Mouse (Mus musculus): ENCODE data around the gene Nudt4. TPM values are rescaled to one million over a fixed set of nuclear protein-coding genes. Genes with fewer than 3 reads are reported as not detected.
"Not testable (repeated sequence)": the region's sequence is repeated elsewhere in the genome, so short reads cannot be mapped to it uniquely, and the experiment has no call there.

Nudt4 gene
- polyA plus RNA-seq, 1 experiment = 15.9 TPM

DNA sequence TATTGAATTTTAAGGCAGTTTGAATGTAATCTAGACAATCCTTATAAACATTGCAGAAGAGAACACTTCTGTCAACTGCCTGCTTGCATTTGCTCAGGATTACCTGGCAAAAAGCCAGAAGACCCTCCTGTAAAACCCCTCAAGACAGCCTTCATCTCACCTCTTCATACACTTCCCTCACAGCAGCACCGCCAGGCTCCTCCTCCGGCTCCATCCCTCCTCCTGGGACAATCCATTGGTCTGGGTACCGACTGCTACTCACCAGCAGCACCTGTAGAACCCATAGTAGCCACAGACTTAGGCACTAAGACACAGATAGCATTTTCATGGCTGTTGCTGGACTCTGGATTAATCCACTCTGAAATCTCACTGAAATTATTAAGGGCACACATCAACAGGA is 11.6 kb downstream of the Nudt4 start:
- Histone ChIP-seq H3K27me3 (ENCODE audit: control insufficient read depth, insufficient read depth, low read length) (no peaks in the 10 kb centered on the region), H3K4me3 (ENCODE audit: control insufficient read depth, insufficient read depth, low read length) (no peak overlapping the region), H3K36me3 (ENCODE audit: control insufficient read depth, insufficient read depth, low read length) (peaks cover 12% of the 10 kb centered on the region), H3K4me1 (replicated peaks; ENCODE audit: control insufficient read depth, insufficient read depth, low read length) (no peaks in the 10 kb centered on the region), H3K27ac (ENCODE audit: control insufficient read depth, insufficient read depth, low read length) (no peak overlapping the region)
- 92% methylated on average over 3 of the region's 3 CpGs for WGBS
- DNase-seq = no peak
- TF ChIP-seq POLR2A (IDR thresholded peaks at IDR 0.05; ENCODE audit: control insufficient read depth, extremely low read depth, insufficient read depth, low read length, poor library complexity) (no peak), CTCF (IDR thresholded peaks at IDR 0.05; ENCODE audit: borderline replicate concordance, control insufficient read depth, extremely low read depth, insufficient read depth, low read length, poor library complexity) (no peak)

DNA sequence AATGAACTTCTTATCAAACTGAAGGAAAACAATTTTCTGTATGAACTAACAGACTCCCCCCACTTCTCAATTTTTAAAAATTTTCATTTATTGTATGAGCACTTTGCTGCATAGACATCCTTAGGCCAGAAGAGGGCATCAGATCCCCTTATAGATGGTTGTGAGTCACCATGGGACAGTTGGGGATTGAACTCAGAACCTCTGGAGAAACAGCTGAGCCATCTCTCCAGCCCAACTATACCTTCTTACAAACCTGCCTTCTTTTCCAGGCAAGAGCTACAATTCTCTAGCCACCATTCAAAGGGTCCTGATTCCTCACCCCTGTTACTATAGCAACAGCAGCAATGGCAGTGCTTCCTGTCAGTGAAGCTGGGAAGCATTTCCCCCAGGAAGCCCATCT is 12.2 kb downstream of the Nudt4 start:
- Histone ChIP-seq H3K4me1 (replicated peaks; ENCODE audit: control insufficient read depth, insufficient read depth, low read length) (no peaks in the 10 kb centered on the region), H3K27me3 (ENCODE audit: control insufficient read depth, insufficient read depth, low read length) (no peaks in the 10 kb centered on the region), H3K27ac (ENCODE audit: control insufficient read depth, insufficient read depth, low read length) (no peak overlapping the region), H3K36me3 (ENCODE audit: control insufficient read depth, insufficient read depth, low read length) (peaks cover 12% of the 10 kb centered on the region), H3K4me3 (ENCODE audit: control insufficient read depth, insufficient read depth, low read length) (no peak overlapping the region)
- TF ChIP-seq CTCF (IDR thresholded peaks at IDR 0.05; ENCODE audit: borderline replicate concordance, control insufficient read depth, extremely low read depth, insufficient read depth, low read length, poor library complexity) = no peak
- TF ChIP-seq POLR2A (IDR thresholded peaks at IDR 0.05; ENCODE audit: control insufficient read depth, extremely low read depth, insufficient read depth, low read length, poor library complexity) = no peak
- DNase-seq = no peak

DNA sequence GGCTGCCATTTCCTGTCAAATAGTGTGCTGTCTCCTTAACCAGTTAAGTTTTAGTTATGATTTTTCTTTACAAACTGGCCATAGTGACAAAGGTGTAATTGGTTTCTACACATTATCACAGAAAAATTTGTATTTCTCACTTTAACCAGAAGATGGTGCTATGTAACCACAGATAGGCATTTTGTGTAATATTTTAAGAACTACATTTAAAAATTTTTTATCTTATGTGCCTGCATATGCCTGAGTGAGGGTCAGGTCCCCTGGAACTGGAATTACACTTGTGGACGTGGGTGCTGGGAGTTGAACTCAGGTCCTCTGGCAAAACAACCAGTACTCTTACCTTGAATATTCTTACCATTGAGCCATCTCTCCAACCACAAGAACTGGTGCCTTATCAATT is 13.4 kb downstream of the Nudt4 start:
- TF ChIP-seq POLR2A (IDR thresholded peaks at IDR 0.05; ENCODE audit: control insufficient read depth, extremely low read depth, insufficient read depth, low read length, poor library complexity) = no peak
- no peak for TF ChIP-seq CTCF (IDR thresholded peaks at IDR 0.05; ENCODE audit: borderline replicate concordance, control insufficient read depth, extremely low read depth, insufficient read depth, low read length, poor library complexity)
- H3K4me1 ChIP-seq (replicated peaks; ENCODE audit: control insufficient read depth, insufficient read depth, low read length) = no peaks in the 10 kb centered on the region
- 94% methylated on average over 1 of the region's 1 CpGs for WGBS
- H3K27ac ChIP-seq (ENCODE audit: control insufficient read depth, insufficient read depth, low read length) = no peak overlapping the region
- no peak for DNase-seq
- no peak overlapping the region for H3K4me3 ChIP-seq (ENCODE audit: control insufficient read depth, insufficient read depth, low read length)
- no peaks in the 10 kb centered on the region for H3K27me3 ChIP-seq (ENCODE audit: control insufficient read depth, insufficient read depth, low read length)
- H3K36me3 ChIP-seq (ENCODE audit: control insufficient read depth, insufficient read depth, low read length) = peaks cover 16% of the 10 kb centered on the region

DNA sequence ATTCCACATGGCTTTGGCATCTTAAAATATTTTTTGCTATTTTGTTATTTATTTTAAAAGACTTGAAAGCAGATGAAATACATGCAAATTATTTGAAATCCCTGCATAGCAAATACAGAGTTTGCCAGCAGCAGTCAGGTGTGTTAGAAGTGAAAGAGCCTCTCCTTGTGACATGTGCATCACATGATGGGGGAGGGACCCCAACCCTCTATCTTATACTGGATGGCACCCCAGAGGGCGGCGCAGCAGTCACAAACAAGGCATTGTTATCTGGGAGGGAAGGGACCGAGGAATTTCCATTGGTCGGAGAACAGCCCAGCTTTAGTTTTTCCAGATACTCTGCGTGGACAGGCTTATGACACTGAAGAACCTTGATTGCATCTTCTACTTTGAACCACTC is 14.9 kb downstream of the Nudt4 start:
- peaks cover 27% of the 10 kb centered on the region for H3K36me3 ChIP-seq (ENCODE audit: control insufficient read depth, insufficient read depth, low read length)
- DNase-seq; H3K27ac ChIP-seq (ENCODE audit: control insufficient read depth, insufficient read depth, low read length); H3K4me1 ChIP-seq (replicated peaks; ENCODE audit: control insufficient read depth, insufficient read depth, low read length); H3K4me3 ChIP-seq (ENCODE audit: control insufficient read depth, insufficient read depth, low read length); H3K27me3 ChIP-seq (ENCODE audit: control insufficient read depth, insufficient read depth, low read length): not testable (repeated sequence)
- WGBS = over 99% methylated on average over 5 of the region's 5 CpGs

DNA sequence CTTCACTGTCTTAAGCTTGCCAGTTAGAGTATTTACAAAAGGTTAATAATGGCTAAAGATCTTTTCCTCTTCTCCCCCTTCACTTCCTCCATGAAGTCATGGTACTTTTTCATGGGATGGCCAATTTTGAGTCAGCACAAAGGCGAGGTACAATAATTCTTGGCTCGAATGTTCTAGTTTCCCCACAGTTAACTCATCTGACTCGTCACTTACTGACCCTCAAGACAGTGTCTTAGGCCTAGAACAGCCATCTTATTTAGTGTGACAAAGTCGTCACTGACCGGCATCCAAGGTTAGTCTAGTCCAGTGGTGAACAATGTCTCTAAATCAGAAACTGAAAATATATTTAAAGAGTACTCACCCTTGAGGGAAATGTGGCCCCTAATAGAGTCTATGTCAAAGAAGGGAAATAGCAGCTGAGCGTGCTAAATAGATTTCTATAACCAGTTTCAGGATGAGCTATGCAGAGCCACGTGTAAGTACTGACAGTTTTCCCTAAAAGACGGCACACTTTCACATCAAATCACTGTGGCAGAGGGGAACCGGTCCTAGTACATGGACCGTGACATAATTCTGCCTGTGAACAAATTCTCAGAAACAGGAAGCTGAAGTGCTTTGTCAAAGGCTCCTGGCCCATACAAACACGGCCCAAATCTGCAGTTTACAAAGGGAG is 15.7 kb downstream of the Nudt4 start:
- no peak overlapping the region for H3K4me3 ChIP-seq (ENCODE audit: control insufficient read depth, insufficient read depth, low read length)
- H3K36me3 ChIP-seq (ENCODE audit: control insufficient read depth, insufficient read depth, low read length) = peaks cover 30% of the 10 kb centered on the region
- no peaks in the 10 kb centered on the region for H3K4me1 ChIP-seq (replicated peaks; ENCODE audit: control insufficient read depth, insufficient read depth, low read length)
- WGBS = 85% methylated on average over 11 of the region's 11 CpGs
- no peak for TF ChIP-seq POLR2A (IDR thresholded peaks at IDR 0.05; ENCODE audit: control insufficient read depth, extremely low read depth, insufficient read depth, low read length, poor library complexity)
- no peak for TF ChIP-seq CTCF (IDR thresholded peaks at IDR 0.05; ENCODE audit: borderline replicate concordance, control insufficient read depth, extremely low read depth, insufficient read depth, low read length, poor library complexity)
- H3K27ac ChIP-seq (ENCODE audit: control insufficient read depth, insufficient read depth, low read length) = no peak overlapping the region
- H3K27me3 ChIP-seq (ENCODE audit: control insufficient read depth, insufficient read depth, low read length) = no peaks in the 10 kb centered on the region
- no peak for DNase-seq

DNA sequence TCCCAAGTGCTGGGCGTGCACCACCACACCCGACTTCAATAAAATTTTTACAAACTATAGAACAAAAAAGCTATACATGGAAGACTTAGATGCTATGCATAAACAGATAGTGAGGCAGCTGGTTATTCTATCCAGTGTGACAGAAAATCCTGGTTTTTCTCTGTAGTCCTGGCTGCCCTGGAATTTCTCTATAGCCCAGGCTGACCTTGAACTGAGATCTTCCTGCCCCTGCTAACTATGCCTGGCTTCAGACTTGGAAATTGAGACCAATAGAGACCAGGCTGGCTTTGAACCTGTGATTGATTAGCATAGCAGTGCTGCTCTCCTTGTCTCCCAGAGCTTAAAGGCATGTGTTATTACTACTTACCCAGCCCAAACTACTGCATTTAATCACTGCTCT is 17.8 kb downstream of the Nudt4 start:
- Histone ChIP-seq H3K4me1 (replicated peaks; ENCODE audit: control insufficient read depth, insufficient read depth, low read length) (no peaks in the 10 kb centered on the region), H3K36me3 (ENCODE audit: control insufficient read depth, insufficient read depth, low read length) (peaks cover 34% of the 10 kb centered on the region), H3K4me3 (ENCODE audit: control insufficient read depth, insufficient read depth, low read length) (no peak overlapping the region), H3K27ac (ENCODE audit: control insufficient read depth, insufficient read depth, low read length) (no peak overlapping the region), H3K27me3 (ENCODE audit: control insufficient read depth, insufficient read depth, low read length) (no peaks in the 10 kb centered on the region)
- TF ChIP-seq CTCF (IDR thresholded peaks at IDR 0.05; ENCODE audit: borderline replicate concordance, control insufficient read depth, extremely low read depth, insufficient read depth, low read length, poor library complexity) = no peak
- no peak for TF ChIP-seq POLR2A (IDR thresholded peaks at IDR 0.05; ENCODE audit: control insufficient read depth, extremely low read depth, insufficient read depth, low read length, poor library complexity)
- DNase-seq = no peak
- 97% methylated on average over 2 of the region's 2 CpGs for WGBS

DNA sequence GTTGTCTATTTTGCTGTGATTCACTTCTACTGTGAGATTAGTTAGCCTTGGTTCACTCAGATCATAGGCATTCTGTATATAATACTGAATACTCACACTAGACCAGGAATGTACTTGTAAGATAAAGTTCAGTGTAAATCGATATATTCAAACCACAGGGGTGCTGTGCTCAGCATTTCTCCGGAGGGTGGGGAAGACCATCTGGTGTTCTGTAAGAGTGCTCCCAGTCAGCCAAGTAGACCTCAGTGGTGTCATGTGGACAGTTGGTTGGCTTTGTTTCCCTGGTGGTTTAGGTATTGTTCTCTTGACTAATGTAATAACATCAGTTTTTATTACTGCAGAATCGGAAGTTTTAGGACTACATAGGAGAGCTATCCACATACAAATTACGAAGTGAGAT is 18.9 kb downstream of the Nudt4 start:
- Histone ChIP-seq H3K27me3 (ENCODE audit: control insufficient read depth, insufficient read depth, low read length) (no peaks in the 10 kb centered on the region), H3K4me3 (ENCODE audit: control insufficient read depth, insufficient read depth, low read length) (no peak overlapping the region), H3K4me1 (replicated peaks; ENCODE audit: control insufficient read depth, insufficient read depth, low read length) (no peaks in the 10 kb centered on the region), H3K36me3 (ENCODE audit: control insufficient read depth, insufficient read depth, low read length) (peaks cover 28% of the 10 kb centered on the region; the same call in 1 of the 2 replicates), H3K27ac (ENCODE audit: control insufficient read depth, insufficient read depth, low read length) (no peak overlapping the region)
- WGBS = 88% methylated on average over 4 of the region's 4 CpGs
- no peak for DNase-seq
- TF ChIP-seq CTCF (IDR thresholded peaks at IDR 0.05; ENCODE audit: borderline replicate concordance, control insufficient read depth, extremely low read depth, insufficient read depth, low read length, poor library complexity) = no peak
- TF ChIP-seq POLR2A (IDR thresholded peaks at IDR 0.05; ENCODE audit: control insufficient read depth, extremely low read depth, insufficient read depth, low read length, poor library complexity) = no peak

All from thymus, adult 2 months (tissue).